Mouse (Mus musculus): ENCODE data around the gene Coq8a.

Coq8a gene

GRCm38 (mm10) chr1:180175635-180176034 lies 23.8 kb downstream of the Coq8a start:
- DNase-seq (ENCODE audit: low read depth, low spot score): no peak

GRCm38 (mm10) chr1:180175167-180175566 lies 24.2 kb downstream of the Coq8a start:
- DNase-seq (ENCODE audit: low read depth, low spot score): no peak

GRCm38 (mm10) chr1:180174718-180175117 lies 24.7 kb downstream of the Coq8a start:
- DNase-seq (ENCODE audit: low read depth, low spot score): no peak

- no peak for DNase-seq (ENCODE audit: low read depth, low spot score)
Observed at GRCm38 (mm10) chr1:180173017-180173416, 26.4 kb downstream of the Coq8a start.

- no peak for DNase-seq (ENCODE audit: low read depth, low spot score)
Observed at GRCm38 (mm10) chr1:180172600-180172999, 26.8 kb downstream of the Coq8a start.

GRCm38 (mm10) chr1:180171883-180172282 lies 27.5 kb downstream of the Coq8a start:
- no peak for DNase-seq (ENCODE audit: low read depth, low spot score)

- DNase-seq (ENCODE audit: low read depth, low spot score): no peak
Observed at GRCm38 (mm10) chr1:180170071-180170470, 29.3 kb downstream of the Coq8a start.

- no peak for DNase-seq (ENCODE audit: low read depth, low spot score)
Observed at GRCm38 (mm10) chr1:180169161-180169560, 30.2 kb downstream of the Coq8a start.

GRCm38 (mm10) chr1:180168294-180168693 lies 31.1 kb downstream of the Coq8a start:
- no peak for DNase-seq (ENCODE audit: low read depth, low spot score)

- no peak for DNase-seq (ENCODE audit: low read depth, low spot score)
Observed at GRCm38 (mm10) chr1:180166533-180166932, 32.9 kb downstream of the Coq8a start.

GRCm38 (mm10) chr1:180162986-180163385 lies 36.4 kb downstream of the Coq8a start:
- no peak for DNase-seq (ENCODE audit: low read depth, low spot score)

GRCm38 (mm10) chr1:180161566-180162355 lies 37.6 kb downstream of the Coq8a start:
- DNase-seq (ENCODE audit: low read depth, low spot score): no peak

- no peak for DNase-seq (ENCODE audit: low read depth, low spot score)
Observed at GRCm38 (mm10) chr1:180161160-180161559, 38.2 kb downstream of the Coq8a start.

GRCm38 (mm10) chr1:180160545-180160944 lies 38.9 kb downstream of the Coq8a start:
- DNase-seq (ENCODE audit: low read depth, low spot score): no peak

GRCm38 (mm10) chr1:180158648-180159047 lies 40.8 kb downstream of the Coq8a start:
- DNase-seq (ENCODE audit: low read depth, low spot score): no peak

- no peak for DNase-seq (ENCODE audit: low read depth, low spot score)
Observed at GRCm38 (mm10) chr1:180151191-180151590, 48.2 kb downstream of the Coq8a start.

GRCm38 (mm10) chr1:180148563-180148962 lies 50.8 kb downstream of the Coq8a start:
- DNase-seq (ENCODE audit: low read depth, low spot score): no peak

- no peak for DNase-seq (ENCODE audit: low read depth, low spot score)
Observed at GRCm38 (mm10) chr1:180148036-180148435, 51.4 kb downstream of the Coq8a start.

GRCm38 (mm10) chr1:180140970-180141369 lies 58.4 kb downstream of the Coq8a start:
- no peak for DNase-seq (ENCODE audit: low read depth, low spot score)

- DNase-seq (ENCODE audit: low read depth, low spot score): no peak
Observed at GRCm38 (mm10) chr1:180139158-180139557, 60.2 kb downstream of the Coq8a start.

- DNase-seq (ENCODE audit: low read depth, low spot score): no peak
Observed at GRCm38 (mm10) chr1:180132187-180132586, 67.2 kb downstream of the Coq8a start.

GRCm38 (mm10) chr1:180131402-180131801 lies 68.0 kb downstream of the Coq8a start:
- no peak for DNase-seq (ENCODE audit: low read depth, low spot score)

- no peak for DNase-seq (ENCODE audit: low read depth, low spot score)
Observed at GRCm38 (mm10) chr1:180128077-180128792, 71.2 kb downstream of the Coq8a start.
